Mouse (Mus musculus): ENCODE data around the gene Rtcb.

DNA sequence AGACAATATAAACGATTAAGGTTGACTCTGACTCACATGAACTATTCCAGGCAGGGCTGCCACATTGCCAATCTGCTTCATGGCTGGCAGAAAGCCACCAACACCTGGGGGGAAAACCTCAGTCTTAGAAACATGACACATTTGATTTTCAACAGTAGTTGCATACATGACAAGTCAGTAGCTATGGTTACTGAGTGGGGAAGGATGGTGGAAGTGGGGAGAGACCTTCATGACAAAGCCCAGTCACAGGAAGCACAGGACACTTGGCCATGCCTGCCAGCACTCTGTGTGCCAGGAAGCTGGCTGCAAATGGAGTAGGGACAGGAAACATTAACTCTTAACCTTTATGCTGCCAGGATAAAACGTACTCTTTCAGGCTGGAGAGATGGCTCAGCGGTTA, 4.2 kb downstream of the Rtcb start:
- TF ChIP-seq CTCF (IDR thresholded peaks at IDR 0.05; ENCODE audit: insufficient read depth, low read depth, low read length) (no peak), POLR2A (IDR thresholded peaks at IDR 0.05; ENCODE audit: insufficient read depth, low read depth, low read length) (no peak)

Measured in olfactory bulb, adult 2 months (tissue).